Mouse (Mus musculus) myocyte (in vitro differentiated cells): Measurements from ENCODE around the gene Wdr5. TPM values are rescaled to one million over a fixed set of nuclear protein-coding genes. Genes with fewer than 3 reads are reported as not detected.
"Not testable (repeated sequence)": the region's sequence is repeated elsewhere in the genome, so short reads cannot be mapped to it uniquely, and the experiment has no call there.

ENCODE experiments used
- H3K27me3 ChIP-seq: one replicate; pipeline ENCODE4 v1.6.1; 2011; ENCODE audit not compliant: control insufficient read depth, insufficient read depth, insufficient read length
- H3K36me3 ChIP-seq: one replicate; pipeline ENCODE4 v1.6.1; 2011; ENCODE audit not compliant: control insufficient read depth, insufficient read depth
- H3K4me2 ChIP-seq: one replicate; pipeline ENCODE4 v1.6.1; 2011; ENCODE audit warnings: low read depth, control low read depth
- H3K4me3 ChIP-seq: one replicate; pipeline ENCODE4 v1.5.1; 2011; ENCODE audit warnings: mild to moderate bottlenecking, control low read depth, moderate library complexity
- H3K79me2 ChIP-seq: one replicate; pipeline ENCODE4 v1.6.1; 2011; ENCODE audit not compliant: control insufficient read depth, insufficient read depth
- H3ac ChIP-seq: one replicate; pipeline ENCODE4 v1.6.1; 2011; ENCODE audit not compliant: control insufficient read depth, insufficient read length
- CEBPB ChIP-seq: IDR thresholded peaks from 2 replicates; pipeline ENCODE4 v1.6.1; 2011; ENCODE audit warnings: mild to moderate bottlenecking, moderate library complexity; ENCODE audit not compliant: poor library complexity, insufficient read depth, severe bottlenecking
- E2F4 ChIP-seq: IDR thresholded peaks from one replicate; pipeline ENCODE4 v1.6.1; 2011; ENCODE audit warnings: mild to moderate bottlenecking, control low read depth, moderate library complexity; ENCODE audit not compliant: insufficient read depth
- MAX ChIP-seq: IDR thresholded peaks from one replicate; pipeline ENCODE4 v1.6.1; 2011; ENCODE audit warnings: low read depth, mild to moderate bottlenecking, control low read depth
- MYOD1 ChIP-seq, 3 experiments: IDR thresholded peaks; one replicate each; pipeline ENCODE4 v1.6.1; 2011; ENCODE audit warnings: control low read depth in 2 of 3, low read depth in 2 of 3, mild to moderate bottlenecking in 2 of 3, moderate library complexity in 1 of 3; ENCODE audit not compliant: insufficient read length in 2 of 3, control insufficient read depth in 1 of 3
- MYOG ChIP-seq, 3 experiments: IDR thresholded peaks; one replicate each; pipeline ENCODE4 v1.6.1; 2011; ENCODE audit warnings: control low read depth in 2 of 3, low read depth in 2 of 3, mild to moderate bottlenecking in 2 of 3; ENCODE audit not compliant: insufficient read length in 2 of 3, control insufficient read depth in 1 of 3, insufficient read depth in 1 of 3
- POLR2A ChIP-seq: IDR thresholded peaks from one replicate; pipeline ENCODE4 v1.6.1; 2011; ENCODE audit warnings: low read depth, mild to moderate bottlenecking, control low read depth, moderate library complexity; ENCODE audit not compliant: insufficient read length
- POLR2AphosphoS2 ChIP-seq: IDR thresholded peaks from one replicate; pipeline ENCODE4 v1.6.1; 2011; ENCODE audit warnings: low read depth, control low read depth; ENCODE audit not compliant: insufficient read length
- REST ChIP-seq: IDR thresholded peaks from one replicate; pipeline ENCODE4 v1.6.1; 2011; ENCODE audit warnings: mild to moderate bottlenecking, control low read depth, moderate library complexity; ENCODE audit not compliant: insufficient read depth, insufficient read length
- SRF ChIP-seq: IDR thresholded peaks from one replicate; pipeline ENCODE4 v1.6.1; 2011; ENCODE audit warnings: low read depth; ENCODE audit not compliant: control insufficient read depth, insufficient read length
- TCF12 ChIP-seq: IDR thresholded peaks from one replicate; pipeline ENCODE4 v1.6.1; 2011; ENCODE audit warnings: mild to moderate bottlenecking, control low read depth; ENCODE audit not compliant: poor library complexity, insufficient read depth, severe bottlenecking
- TCF3 ChIP-seq: IDR thresholded peaks from one replicate; pipeline ENCODE4 v1.6.1; 2011; ENCODE audit warnings: low read depth, control low read depth; ENCODE audit not compliant: insufficient read length
- USF1 ChIP-seq: IDR thresholded peaks from one replicate; pipeline ENCODE4 v1.6.1; 2011; ENCODE audit warnings: low read depth, mild to moderate bottlenecking, control low read depth, moderate library complexity
- polyA plus RNA-seq: library from polyadenylated mRNA; unstranded; fragments of >200 nt; fragmentation: generic; extraction: Trizol; gene quantifications from one replicate; pipeline ENCODE4 v1.2.1, GENCODE M21; 2012; ENCODE audit warnings: missing spikeins

Wdr5 gene
- polyA plus RNA-seq, 1 experiment: 34.8 TPM

DNA sequence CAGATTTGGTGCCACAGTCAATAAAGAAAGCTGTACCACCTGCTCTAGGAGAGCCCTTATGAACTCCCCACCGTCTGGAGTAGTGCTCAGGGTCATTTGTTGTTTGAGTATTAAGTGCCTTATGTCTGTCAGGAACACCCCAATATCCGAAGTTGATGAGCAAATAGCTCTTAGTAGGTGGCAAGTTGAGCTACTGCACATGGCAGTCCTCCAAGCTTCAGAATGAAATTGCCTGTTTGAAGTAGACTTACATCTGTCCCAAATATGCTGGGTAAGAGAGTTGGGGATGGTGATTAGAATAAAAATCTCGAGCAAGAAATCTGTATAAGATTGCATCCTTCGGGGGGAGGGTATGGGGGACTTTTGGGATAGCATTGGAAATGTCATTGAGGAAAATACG, 24.4 kb downstream of the Wdr5 start:
- TF ChIP-seq SRF (no peak), E2F4 (no peak), CEBPB (no peak), POLR2A (no peak), USF1 (no peak), POLR2AphosphoS2 (no peak), REST (no peak), MAX (no peak), MYOD1 (IDR thresholded peaks at IDR 0.05; ENCODE audit: control insufficient read depth in 1 of 3, insufficient read length in 2 of 3, low read depth in 2 of 3) (no peak), MYOG (IDR thresholded peaks at IDR 0.05; ENCODE audit: control insufficient read depth in 1 of 3, insufficient read depth in 1 of 3, insufficient read length in 2 of 3, low read depth in 2 of 3) (no peak), TCF3 (no peak), TCF12 (no peak)
- no peak overlapping the region for H3K4me3 ChIP-seq
- H3K4me2 ChIP-seq: peak overlapping the region; percentile 54
- peaks cover 9% of the 10 kb centered on the region for H3K36me3 ChIP-seq
- H3K79me2 ChIP-seq: no peaks in the 10 kb centered on the region
- H3K27me3 ChIP-seq: no peaks in the 10 kb centered on the region
- no peak overlapping the region for H3ac ChIP-seq

GRCm38 (mm10) chr2:27539772-27540514, 25.0 kb downstream of the Wdr5 start:
- Histone ChIP-seq H3K36me3 (peaks cover 3% of the 10 kb centered on the region), H3ac (no peak overlapping the region), H3K27me3 (no peaks in the 10 kb centered on the region), H3K4me3 (peak overlapping the region; percentile 28), H3K4me2 (peak overlapping the region; percentile 100), H3K79me2 (no peaks in the 10 kb centered on the region)
- TF ChIP-seq MYOG (IDR thresholded peaks at IDR 0.05; ENCODE audit: control insufficient read depth in 1 of 3, insufficient read depth in 1 of 3, insufficient read length in 2 of 3, low read depth in 2 of 3): peak in 2 of 3 experiments; percentile 71 to 75
- no peak for TF ChIP-seq USF1
- no peak for TF ChIP-seq CEBPB
- peak; percentile 96 for TF ChIP-seq POLR2AphosphoS2
- TF ChIP-seq TCF12: no peak
- no peak for TF ChIP-seq TCF3
- peak in 2 of 3 experiments; percentile 79 to 82 for TF ChIP-seq MYOD1 (IDR thresholded peaks at IDR 0.05; ENCODE audit: control insufficient read depth in 1 of 3, insufficient read length in 2 of 3, low read depth in 2 of 3)
- no peak for TF ChIP-seq REST
- no peak for TF ChIP-seq MAX
- TF ChIP-seq POLR2A: peak; percentile 96
- TF ChIP-seq E2F4: no peak
- TF ChIP-seq SRF: peak; percentile 96

DNA sequence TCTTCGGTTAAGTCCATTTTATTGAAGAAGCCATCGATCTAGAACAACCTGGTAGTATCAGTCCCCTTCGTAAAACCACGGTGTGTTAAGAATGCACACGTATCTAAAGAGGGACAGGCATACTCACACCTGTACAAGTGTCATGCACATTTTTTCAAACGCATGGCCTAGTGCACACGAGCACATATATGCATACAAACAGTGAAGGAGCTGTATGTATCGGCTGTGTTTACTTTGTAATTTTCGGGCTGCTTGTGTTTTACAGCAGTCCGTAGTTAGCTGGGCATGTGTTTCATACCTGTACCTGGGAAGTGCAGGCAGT, 25.5 kb downstream of the Wdr5 start:
- peak overlapping the region; percentile 100 for H3K4me2 ChIP-seq
- H3K4me3 ChIP-seq: peak overlapping the region; percentile 28
- no peaks in the 10 kb centered on the region for H3K27me3 ChIP-seq
- H3ac ChIP-seq: no peak overlapping the region
- H3K36me3 ChIP-seq: no peaks in the 10 kb centered on the region
- TF ChIP-seq MYOG (IDR thresholded peaks at IDR 0.05; ENCODE audit: control insufficient read depth in 1 of 3, insufficient read depth in 1 of 3, insufficient read length in 2 of 3, low read depth in 2 of 3) (no peak), USF1 (no peak), POLR2A (no peak), SRF (no peak), MAX (no peak), E2F4 (no peak), POLR2AphosphoS2 (no peak), TCF12 (no peak), TCF3 (no peak), MYOD1 (IDR thresholded peaks at IDR 0.05; ENCODE audit: control insufficient read depth in 1 of 3, insufficient read length in 2 of 3, low read depth in 2 of 3) (no peak), CEBPB (no peak), REST (no peak)
- H3K79me2 ChIP-seq: no peaks in the 10 kb centered on the region

- no peak for TF ChIP-seq USF1
- TF ChIP-seq MAX: no peak
- no peak for TF ChIP-seq POLR2AphosphoS2
- TF ChIP-seq POLR2A: no peak
- no peak for TF ChIP-seq REST
- no peak for TF ChIP-seq TCF12
- no peak for TF ChIP-seq MYOD1 (IDR thresholded peaks at IDR 0.05; ENCODE audit: control insufficient read depth in 1 of 3, insufficient read length in 2 of 3, low read depth in 2 of 3)
- no peak for TF ChIP-seq MYOG (IDR thresholded peaks at IDR 0.05; ENCODE audit: control insufficient read depth in 1 of 3, insufficient read depth in 1 of 3, insufficient read length in 2 of 3, low read depth in 2 of 3)
- no peak for TF ChIP-seq E2F4
- TF ChIP-seq TCF3: no peak
- no peak for TF ChIP-seq SRF
- TF ChIP-seq CEBPB: no peak
- no peak overlapping the region for H3ac ChIP-seq
- H3K4me3 ChIP-seq: peak overlapping the region; percentile 28
- no peaks in the 10 kb centered on the region for H3K36me3 ChIP-seq
- H3K27me3 ChIP-seq: no peaks in the 10 kb centered on the region
- H3K4me2 ChIP-seq: peak overlapping the region; percentile 100
- H3K79me2 ChIP-seq: no peaks in the 10 kb centered on the region
Measured at GRCm38 (mm10) chr2:27541225-27541624, 26.3 kb downstream of the Wdr5 start.

DNA sequence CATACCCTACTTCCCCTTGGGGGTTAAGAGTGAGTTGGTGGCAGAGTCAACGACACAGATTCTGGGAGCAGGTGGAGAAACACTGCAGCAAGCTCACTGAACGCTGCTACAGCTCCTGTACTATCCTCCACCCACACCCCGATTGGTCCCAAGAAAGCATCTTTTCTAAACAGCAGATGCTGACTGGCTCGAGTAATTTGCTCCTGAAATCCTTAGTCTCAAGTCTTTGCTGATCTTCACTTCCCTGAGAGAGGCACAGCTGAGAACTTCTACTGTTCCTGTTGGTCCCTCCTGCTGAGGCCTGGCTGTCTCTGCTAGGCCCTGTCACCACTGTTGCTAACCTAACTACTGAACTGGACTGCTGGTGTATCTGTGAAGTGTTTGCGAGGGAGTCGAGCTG, 29.7 kb downstream of the Wdr5 start:
- TF ChIP-seq POLR2AphosphoS2 (no peak), TCF12 (no peak), CEBPB (no peak), MYOG (IDR thresholded peaks at IDR 0.05; ENCODE audit: control insufficient read depth in 1 of 3, insufficient read depth in 1 of 3, insufficient read length in 2 of 3, low read depth in 2 of 3) (no peak), TCF3 (no peak), E2F4 (no peak), REST (no peak), MAX (no peak), POLR2A (no peak), USF1 (no peak), SRF (no peak), MYOD1 (IDR thresholded peaks at IDR 0.05; ENCODE audit: control insufficient read depth in 1 of 3, insufficient read length in 2 of 3, low read depth in 2 of 3) (no peak)
- H3ac ChIP-seq: no peak overlapping the region
- no peaks in the 10 kb centered on the region for H3K27me3 ChIP-seq
- no peak overlapping the region for H3K4me3 ChIP-seq
- H3K36me3 ChIP-seq: no peaks in the 10 kb centered on the region
- H3K79me2 ChIP-seq: no peaks in the 10 kb centered on the region
- no peak overlapping the region for H3K4me2 ChIP-seq

DNA sequence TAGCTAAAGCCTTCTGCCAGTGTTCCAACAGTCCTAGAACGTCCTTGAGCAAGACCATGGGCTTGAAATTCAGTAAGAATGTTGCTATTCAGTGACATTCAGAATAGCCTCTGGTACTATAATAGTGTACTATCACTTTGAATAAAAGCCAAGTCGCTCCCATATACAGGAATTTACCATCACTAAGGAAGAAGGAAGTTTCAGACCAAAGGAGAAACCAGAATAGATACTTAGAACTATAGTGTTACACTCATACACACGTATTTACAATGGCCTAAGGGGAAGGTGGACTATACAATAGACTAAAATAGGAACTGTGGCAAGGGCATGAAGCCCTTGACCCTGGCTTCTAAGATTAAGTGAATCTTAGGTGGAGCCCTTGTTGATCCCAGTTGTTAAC, 30.6 kb downstream of the Wdr5 start:
- not testable (repeated sequence) for H3K27me3 ChIP-seq, H3K36me3 ChIP-seq, H3K4me2 ChIP-seq, H3K4me3 ChIP-seq, H3K79me2 ChIP-seq, H3ac ChIP-seq

- H3ac ChIP-seq, H3K36me3 ChIP-seq, H3K27me3 ChIP-seq, H3K4me3 ChIP-seq, H3K79me2 ChIP-seq, H3K4me2 ChIP-seq: not testable (repeated sequence)
Measured at GRCm38 (mm10) chr2:27546041-27546440, 31.1 kb downstream of the Wdr5 start.
